In the genomic region with DNA sequence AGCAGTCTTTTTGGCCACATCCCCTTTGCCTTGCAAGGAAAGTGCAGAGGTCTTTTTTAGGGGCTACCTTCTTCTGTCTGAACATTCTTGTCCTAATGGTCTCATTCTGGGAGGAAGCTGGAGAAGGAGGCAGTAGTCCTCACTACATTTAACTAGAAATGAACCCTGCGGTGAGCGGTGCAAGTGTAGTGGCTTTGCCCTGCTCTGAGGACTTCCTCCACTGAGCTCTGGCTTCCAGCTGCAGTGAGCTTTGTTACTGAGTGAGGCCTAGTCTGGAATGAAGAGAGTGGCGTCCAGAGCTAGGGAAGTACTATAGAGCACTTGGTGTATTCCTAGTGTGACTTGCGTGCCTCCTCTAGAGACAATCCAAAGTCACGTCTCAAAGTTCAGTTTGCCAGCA, we compare ENCODE assay signal across 22 mouse cellular contexts.
"Had no signal": no experiment of that assay in that cellular context is flagged by ENCODE, and none has a peak within 500 bp of the region (broad histone marks: within the 10 kb centered on the region; RNA-seq: fewer than 3 reads in every experiment).

No protein-coding gene starts in this region.

- H3K4me3 ChIP-seq: gastrocnemius, adult 2 months; heart, adult 2 months; heart, embryonic 12.5 days; hindbrain, embryonic 13.5 days; hindbrain, embryonic 15.5 days; layer of hippocampus, adult 2 months; left cerebral cortex, adult 2 months; limb, embryonic 13.5 days; limb, embryonic 15.5 days; liver, embryonic 13.5 days had no signal

- H3K9me3 ChIP-seq: heart, embryonic 12.5 days; hindbrain, embryonic 13.5 days; hindbrain, embryonic 15.5 days; limb, embryonic 13.5 days; limb, embryonic 15.5 days; liver, embryonic 13.5 days had no signal

- DNase-seq: gastrocnemius, adult 2 months; gastrocnemius, postnatal 10 days; gastrocnemius, postnatal 25 days; heart, adult 2 months; heart, postnatal 10 days; heart, postnatal 4 days; kidney, adult 11 months; kidney, adult 2 months; kidney, adult 9 months; kidney, postnatal 10 days; kidney, postnatal 25 days; kidney, postnatal 4 days; liver, embryonic 13.5 days had no signal

- ATAC-seq: forebrain, embryonic 16.5 days; hindbrain, postnatal 0 days had no signal

- H3K4me2 ChIP-seq: heart, embryonic 12.5 days; hindbrain, embryonic 13.5 days; hindbrain, embryonic 15.5 days; limb, embryonic 13.5 days; limb, embryonic 15.5 days; liver, embryonic 13.5 days had no signal

- H3K36me3 ChIP-seq: heart, embryonic 12.5 days; hindbrain, embryonic 15.5 days; limb, embryonic 15.5 days; liver, embryonic 13.5 days had no signal

- H3K27ac ChIP-seq: gastrocnemius, adult 2 months; heart, adult 2 months; hindbrain, embryonic 13.5 days; hindbrain, embryonic 15.5 days; hindbrain, postnatal 0 days; layer of hippocampus, adult 2 months; left cerebral cortex, adult 2 months; limb, embryonic 13.5 days; limb, embryonic 15.5 days; liver, embryonic 13.5 days had no signal

- H3K4me1 ChIP-seq: heart, embryonic 12.5 days; hindbrain, embryonic 13.5 days; hindbrain, embryonic 15.5 days; limb, embryonic 13.5 days; limb, embryonic 15.5 days; liver, embryonic 13.5 days had no signal

- H3K27me3 ChIP-seq: heart, embryonic 12.5 days; hindbrain, embryonic 13.5 days; hindbrain, embryonic 15.5 days; limb, embryonic 13.5 days; limb, embryonic 15.5 days; liver, embryonic 13.5 days had no signal

- H3K9ac ChIP-seq: heart, embryonic 12.5 days; hindbrain, embryonic 13.5 days; hindbrain, embryonic 15.5 days; limb, embryonic 13.5 days; limb, embryonic 15.5 days; liver, embryonic 13.5 days had no signal
